Mouse (Mus musculus) adrenal gland, adult (tissue): ENCODE measurements around the gene Styx.

ENCODE experiments used
- DNase-seq, 2 experiments: peaks; one replicate each; pipeline ENCODE4 v3.0.0; 2022 to 2023; ENCODE audit warnings: low spot score in 1 of 2; ENCODE audit not compliant: inconsistent age in 2 of 2

Styx gene

DNA sequence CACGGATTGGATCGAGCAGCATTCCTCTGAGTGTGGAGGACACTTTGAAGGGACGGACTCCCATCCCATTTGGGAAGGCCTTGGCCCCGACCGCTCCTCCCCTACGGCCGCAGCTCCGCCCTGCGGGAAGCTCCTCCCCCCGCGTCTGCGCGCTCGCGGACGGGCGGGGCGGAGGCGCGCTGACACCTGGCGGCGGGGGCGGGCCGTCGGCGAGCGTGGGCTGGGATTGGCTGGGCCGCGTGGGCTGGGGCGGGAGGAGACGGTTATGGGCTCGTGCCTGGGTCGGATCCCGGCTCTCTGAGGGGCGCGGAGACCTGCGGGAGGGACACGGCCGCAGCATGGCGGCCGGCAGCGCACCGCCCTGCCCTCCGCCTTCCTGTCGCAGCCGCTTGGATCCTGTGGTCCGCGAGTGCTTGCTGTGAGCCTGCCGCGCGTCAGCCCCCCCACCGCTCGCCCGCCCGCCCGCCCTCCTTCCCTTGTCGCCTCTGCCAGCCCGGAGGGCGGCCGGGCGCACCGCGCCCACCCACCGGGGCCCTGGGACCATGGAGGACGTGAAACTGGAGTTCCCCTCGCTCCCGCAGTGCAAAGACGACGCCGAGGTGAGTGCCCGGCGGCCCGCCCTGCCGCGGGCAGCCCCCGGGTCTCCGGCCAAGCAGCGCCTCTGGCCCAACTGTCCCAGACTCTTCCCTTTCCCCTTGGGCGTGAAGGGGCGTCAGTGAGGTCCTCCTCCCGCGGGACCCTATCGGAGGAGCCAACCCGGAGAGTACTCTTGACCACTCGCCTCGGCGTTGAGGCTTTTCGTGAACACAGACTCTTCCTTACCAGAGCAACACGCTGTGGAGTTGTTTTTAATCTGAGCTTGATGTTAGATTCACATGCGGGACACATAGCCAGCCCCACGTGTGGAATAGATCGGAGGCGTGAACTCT lies at the start of gene Styx:
TSS of gene Styx (plus strand) at position 163 of the 929 bp plus-strand sequence.
- peak; percentile 98 to 99 for DNase-seq

DNA sequence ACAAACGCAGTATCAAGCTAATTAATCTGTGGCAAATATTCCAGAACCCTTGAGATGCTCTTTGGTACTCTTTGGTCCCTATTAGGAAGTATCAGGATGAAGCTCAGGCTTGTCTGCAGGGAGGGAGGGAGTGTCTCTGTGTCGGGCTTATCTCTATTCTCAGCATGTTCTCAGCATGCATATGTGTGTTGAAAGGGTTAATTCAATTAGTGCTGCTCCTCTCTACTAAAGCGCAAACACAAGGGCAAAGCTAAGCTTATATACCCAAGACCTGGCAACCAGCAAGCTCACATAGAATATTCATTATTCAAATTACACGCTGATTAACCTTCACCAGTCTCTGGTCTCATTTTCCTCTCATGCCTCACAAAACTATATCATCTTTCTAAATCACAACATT lies 47.0 kb upstream of the Styx start:
- no peak for DNase-seq

DNA sequence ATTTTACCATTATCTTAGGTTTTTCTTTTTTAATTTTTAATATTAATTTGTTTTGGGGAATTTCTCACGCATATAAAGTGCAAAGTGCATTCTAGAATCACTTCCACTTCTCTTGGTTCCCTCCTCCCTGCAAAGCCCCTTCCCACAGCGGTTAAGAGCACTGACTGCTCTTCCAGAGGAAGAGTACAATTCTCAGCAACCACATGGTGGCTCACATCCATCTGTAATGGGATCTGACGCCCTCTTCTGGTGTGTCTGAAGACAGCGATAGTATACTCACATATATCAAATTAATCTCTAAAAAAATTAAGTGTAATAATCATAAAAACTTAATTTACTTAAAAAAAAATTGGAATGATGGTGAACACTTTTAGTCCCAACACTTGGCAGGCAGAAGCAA lies 46.5 kb upstream of the Styx start:
- no peak for DNase-seq

DNA sequence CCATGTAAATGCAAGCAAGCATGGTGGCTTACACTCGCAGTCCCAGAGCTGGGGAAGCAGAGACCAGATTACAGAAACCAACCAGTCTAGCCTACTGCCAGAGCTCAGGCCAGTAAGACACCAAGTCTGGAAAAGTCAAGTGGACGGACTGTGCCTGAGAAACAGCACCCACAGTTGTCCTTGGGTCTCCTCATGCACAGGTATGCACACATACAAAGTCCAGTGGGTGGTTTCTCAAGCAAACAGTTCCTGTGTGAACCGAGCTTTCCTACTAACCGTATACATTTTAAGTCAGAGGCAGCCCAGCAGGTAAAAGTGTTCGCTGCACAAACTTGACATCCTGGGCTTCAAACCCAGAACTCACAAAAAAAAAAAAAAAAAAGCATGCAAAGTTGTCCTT lies 45.0 kb upstream of the Styx start:
- DNase-seq, result peak in 1 of 2 experiments; percentile 16

DNA sequence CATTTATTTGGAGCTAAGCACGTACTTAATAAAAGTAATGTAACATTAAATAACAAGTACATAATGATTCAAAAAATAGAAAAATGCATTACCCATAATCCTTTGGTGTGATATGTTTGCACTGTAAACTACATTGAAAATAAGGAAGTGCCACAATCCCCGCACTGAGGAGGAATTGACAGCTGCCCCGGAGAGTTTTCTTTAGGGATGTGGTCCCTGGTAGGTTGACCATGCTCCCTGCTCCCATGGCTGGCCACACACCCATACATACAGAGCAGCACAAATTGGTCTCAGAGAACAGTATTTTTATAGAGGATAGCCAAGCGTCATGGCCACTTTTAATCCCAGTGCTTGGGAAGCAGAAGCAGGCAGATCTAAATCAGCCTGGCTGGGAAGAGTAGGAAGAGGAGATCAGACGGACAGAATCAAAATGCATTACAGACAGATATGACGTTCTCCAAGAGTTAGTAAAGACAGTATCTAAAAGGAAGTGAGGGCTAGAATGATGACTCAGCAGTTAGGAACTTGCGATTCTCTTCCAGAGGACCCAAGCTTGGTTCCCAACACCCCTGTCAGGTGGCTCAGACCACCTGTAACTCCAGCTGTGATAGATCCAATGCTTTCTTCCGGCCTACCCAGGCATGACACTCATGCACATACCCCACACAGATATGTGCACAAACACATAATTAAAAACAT lies 43.1 kb upstream of the Styx start:
- peak in 1 of 2 experiments; percentile 20 for DNase-seq

DNA sequence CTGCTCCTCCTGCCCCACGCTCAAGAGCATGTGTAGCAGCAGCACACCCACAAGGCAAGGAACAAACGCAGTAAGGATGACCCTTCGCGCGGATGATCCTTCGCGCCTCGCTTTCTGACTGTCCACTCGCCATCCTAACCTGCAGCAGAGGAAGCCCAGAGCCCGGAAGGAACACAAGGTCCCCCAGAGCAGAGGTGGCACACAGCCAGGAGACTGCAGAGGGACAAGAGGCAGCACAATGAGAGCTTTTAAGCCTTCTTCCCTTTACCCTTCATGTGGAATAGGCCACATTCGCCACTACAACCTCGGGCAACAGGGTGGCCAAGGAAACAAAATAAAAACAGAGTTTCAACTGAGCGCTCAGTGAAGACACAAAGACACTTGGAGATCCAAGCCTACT lies 41.2 kb upstream of the Styx start:
- peak; percentile 54 to 71 for DNase-seq

DNA sequence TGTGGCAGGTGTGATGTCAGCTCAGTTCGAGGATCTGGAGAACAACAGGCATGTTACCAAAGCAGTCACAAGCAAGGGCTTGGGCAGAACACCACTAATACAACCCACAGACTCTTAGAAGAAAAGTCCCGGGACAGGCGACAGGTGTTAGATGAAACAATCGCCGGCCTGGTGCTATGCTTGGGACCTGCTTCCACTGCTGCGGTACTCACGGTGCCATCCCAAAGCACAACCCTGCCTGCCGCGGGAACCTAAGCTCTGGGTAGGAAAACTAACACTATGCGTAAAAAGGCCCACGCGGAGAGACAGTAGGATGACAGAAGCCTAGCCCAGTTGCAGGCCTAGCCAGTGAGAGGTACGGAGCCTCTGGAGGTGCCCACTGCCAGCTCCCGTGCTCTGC lies 40.8 kb upstream of the Styx start:
- DNase-seq, result peak in 1 of 2 experiments; percentile 14

DNA sequence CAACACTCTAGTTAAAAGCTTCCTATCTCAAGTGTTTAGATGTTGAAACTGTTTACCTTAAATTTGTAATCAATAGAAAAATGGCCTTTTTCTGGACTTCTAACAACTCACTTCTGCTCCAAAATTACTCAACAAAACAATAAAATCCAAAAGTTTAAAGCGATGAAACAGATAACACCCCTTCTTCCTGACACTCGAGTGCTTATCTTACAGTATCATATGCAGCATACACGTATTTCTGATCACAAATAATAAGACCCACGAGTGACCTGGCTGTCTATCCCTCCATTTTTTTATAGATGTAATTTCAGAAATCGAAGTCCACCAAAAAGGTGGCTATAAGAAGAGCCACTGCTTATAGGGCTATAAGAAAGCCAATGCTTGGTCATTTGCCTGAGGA lies 34.0 kb upstream of the Styx start:
- DNase-seq, result no peak

DNA sequence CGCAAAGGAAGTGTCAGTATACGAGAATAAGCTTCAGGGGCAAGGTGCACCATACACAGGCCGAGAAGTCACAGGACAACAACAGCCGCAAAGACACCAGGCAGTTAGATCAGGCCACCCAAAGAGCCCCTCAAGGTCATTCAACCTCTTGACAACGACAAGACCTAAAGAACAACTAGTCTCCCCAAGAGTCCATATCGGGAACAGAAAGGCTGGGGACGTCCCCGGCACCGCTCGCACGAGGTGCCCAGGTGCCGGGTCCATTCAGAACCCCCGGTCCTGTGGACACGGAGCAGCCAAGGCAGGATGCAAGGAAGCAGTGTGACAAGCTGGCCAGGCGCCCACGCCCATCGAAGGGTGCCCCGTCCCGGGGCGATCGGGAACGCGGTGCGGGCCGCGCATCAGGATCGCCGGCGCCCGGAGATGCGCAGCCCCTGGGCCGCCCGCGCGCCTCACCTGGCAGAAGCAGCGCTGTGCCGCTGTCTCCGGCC lies 32.9 kb upstream of the Styx start:
- DNase-seq, result no peak

DNA sequence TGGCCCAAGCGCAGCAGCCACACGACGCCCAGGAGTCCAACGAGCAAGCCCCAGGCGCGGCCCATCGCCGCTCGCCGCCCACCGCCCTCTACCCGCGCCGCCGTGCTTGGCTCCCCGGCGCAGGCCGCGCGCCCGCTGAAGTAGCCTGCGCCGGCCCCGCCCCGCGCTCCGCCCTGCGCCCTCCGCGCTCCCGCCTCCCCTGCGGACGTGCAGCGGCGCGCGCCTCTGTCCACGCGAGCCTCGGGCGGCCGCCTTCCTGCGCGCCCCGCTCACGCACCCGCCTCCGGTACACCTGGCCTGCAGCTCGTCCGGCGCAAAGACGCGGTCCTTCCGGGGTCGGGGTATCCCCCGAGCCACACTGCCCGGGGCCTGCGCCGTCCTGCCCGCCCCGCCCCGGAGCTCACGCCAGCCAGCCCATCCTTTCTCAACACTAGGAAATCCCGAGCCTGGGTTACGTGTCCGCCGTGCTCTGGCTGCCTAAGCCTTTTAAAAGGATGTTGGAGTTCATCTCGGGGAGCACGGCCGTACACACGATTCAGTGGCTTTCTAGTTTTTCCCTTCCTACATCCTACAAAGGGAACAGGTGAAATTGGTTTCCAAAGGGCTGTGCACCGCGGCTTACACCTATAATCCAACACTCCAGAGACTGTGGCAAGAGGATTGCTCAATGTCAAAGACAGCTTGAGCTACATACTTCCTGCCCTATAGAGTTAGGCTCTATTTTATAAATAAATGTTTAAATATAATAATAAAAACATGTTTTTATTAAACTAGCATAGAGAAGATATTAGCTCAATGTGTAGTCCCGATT lies 32.3 kb upstream of the Styx start, which contains the start of gene Ero1l:
TSS of gene Ero1l (minus strand) at position 346 of the 811 bp plus-strand sequence.
- peak; percentile 90 to 96 for DNase-seq

DNA sequence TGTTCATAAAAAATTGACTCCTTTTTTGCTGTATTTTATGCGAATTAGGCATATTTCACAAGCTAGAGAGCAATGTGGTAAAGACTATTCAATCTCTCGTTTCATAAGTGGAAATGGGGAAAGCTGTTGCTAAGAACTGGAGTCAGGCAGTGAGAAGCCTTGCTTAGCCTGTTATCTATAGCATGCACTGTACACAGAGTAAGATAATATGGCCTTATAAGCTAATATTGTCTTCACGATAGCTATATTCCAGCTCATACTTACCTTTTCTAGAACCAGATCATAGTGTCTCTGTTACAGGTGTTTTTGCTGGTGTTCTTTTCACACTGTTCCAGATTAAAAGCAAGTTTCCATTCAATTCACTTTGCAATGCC lies 31.7 kb upstream of the Styx start:
- no peak for DNase-seq

DNA sequence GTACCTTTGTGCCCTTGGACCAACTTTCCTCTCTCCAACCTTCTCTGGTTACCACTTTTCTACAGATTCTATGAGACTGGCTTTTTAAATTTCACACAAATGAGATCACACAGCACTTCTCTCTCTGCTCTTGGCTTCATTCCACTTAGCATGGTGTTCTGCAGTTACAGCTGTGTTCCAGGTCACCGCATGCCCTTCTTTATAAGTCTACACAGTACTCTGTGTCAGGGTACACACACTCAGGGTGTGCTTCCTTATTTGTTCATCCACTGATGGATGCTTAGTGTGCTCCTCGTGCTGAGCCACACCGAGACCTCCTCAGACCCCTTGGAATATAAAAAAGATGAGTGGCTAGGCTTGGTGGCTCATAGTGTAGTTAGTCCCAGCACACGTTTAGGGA lies 30.8 kb upstream of the Styx start:
- no peak for DNase-seq

DNA sequence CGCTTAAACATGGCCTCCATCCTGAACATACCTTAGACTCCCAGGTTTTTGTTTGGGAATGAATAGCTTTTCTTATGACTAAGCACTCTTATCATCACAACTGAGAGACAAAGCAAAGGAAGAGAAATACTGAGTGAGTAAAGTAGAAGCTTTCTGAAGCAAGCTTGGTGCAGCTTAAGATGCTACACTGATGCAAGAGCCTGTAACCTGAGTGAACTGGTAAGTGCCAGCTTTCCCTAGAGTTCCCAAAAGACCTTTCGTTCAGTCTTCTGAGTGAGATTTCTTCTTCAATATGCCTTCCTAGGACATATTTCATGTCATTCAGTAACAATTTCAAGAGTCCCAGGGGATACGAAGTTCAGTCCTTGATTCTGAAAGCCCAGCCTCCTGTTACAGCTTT lies 29.8 kb upstream of the Styx start:
- no peak for DNase-seq

DNA sequence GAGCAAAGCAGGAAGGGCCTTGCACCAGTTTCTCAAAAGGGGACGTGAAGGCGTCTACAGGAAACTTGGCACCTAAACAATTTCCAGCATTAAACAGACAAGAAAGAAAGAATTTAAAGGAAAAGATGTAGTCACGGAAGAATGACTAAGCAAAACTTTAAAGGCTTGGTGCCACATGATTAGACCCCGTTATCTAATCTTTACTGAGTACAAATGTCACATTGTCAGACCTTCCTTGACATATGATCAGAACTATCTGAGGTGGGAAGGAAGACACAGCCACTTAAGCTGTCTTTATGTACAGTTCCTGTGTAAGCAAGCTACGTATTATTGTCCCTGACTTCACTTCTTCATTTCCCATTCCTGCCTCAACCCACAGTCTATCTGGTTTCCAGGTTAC lies 29.3 kb upstream of the Styx start:
- peak in 1 of 2 experiments; percentile 42 for DNase-seq

DNA sequence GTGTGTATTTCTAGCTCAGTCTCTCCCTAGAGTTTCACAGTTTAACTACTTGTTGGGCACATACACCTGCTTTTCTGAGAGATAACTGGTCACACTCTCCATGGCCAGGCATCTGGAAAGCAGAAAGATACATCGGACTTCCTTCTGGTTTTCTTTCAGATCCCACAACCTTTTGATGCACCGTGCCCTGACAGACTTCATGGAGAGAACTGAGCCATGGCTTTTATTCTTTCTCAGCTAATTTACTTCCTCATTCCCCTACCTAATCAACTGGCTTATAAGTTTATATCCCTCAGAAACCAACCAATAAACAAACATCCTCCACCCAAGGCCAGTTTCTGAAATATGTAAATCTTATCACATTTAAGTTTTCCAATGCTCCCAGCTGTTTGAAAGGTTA lies 28.4 kb upstream of the Styx start:
- no peak for DNase-seq

DNA sequence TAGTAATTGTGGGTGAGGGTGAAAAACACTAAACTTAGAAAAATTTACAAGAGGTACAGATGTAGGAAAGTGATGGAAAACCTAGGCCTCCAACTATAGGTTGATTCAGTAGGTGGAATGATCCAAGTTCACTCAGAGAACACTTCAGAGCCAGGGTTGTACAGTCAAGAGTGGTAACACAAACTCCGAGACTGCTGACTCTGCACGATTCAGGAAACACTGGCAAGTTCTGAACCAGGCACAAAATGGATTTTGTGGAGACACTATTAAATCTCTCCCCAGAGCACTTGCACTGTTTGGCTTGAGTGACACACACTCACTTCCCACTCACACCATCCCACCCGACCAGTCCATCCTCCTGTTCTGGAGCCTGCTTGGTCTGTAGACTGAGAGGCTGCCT lies 27.6 kb upstream of the Styx start:
- no peak for DNase-seq

DNA sequence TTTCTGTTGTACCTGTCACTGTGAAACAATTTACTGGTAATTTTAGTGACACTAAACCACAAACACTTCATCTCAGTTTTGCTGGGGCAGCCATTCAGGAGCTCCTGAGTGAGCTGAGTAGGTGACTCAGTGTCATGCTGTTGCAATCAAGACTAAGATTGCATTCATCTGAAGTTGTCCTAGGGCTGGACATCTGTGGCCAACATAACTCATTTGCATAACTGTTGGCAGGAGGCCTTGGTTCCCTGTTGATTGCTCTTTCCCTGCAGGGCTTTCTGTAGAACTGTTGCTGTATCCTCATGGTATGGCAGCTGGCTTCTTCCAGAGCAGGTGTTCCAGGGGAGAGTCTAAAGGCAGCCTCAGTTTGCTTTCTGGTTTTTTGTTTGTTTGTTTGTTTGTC lies 25.4 kb upstream of the Styx start:
- DNase-seq, result peak; percentile 27 to 86

DNA sequence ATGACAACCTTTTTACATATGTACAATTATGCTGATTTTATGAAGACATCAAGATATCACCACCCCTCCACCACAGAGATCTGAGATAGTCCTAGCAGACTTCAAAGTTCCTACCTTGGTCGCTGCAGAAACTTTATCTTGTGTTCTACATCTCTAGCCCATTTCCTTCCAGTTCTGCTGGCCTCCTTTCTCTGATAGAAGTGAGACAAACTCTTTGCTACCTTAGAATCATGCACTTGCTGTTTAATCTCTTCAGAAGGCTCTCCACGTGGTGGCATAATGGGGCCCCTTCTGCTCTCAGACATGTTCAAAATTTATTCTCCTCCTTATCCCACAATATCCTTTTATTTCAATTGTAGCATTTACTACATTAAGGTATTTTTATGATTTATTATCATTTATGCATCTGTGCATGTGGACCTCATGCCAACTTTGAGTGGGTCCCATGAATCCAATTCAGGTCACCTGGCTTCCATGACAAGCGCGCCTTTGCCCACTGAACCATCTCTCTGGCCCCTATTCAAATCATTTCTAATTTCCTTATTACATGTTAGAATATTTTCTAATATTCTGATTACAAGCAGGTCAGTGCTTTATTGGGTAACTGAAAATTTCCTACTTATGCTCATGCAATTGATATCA lies 22.7 kb upstream of the Styx start:
- DNase-seq, result no peak

DNA sequence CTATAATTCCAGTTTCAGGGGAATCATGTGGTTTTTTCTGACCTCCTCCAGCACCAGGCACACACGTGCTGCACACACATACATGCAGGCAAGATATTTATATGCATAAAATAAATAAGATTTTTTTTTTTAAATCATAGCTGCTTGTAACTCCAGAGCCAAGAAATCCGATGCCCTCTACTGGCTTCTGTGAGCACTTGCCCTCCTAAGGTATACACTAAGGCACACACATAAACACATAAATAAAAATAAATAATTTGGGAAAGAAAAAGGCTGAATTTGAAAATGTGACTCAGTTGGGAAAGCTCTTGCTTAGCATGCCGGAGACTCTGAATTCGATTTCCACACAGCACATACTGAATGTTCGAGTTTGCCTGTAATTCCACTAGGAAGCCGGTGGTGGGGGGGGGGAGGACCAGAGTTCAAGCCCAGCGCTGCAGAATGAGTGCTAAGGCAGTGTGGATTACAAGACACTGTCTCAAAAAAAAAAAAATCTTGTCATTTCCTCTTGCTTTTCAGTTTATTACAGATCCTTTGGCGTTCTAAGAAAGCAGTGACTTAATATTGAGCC lies 21.8 kb upstream of the Styx start:
- DNase-seq, result no peak

DNA sequence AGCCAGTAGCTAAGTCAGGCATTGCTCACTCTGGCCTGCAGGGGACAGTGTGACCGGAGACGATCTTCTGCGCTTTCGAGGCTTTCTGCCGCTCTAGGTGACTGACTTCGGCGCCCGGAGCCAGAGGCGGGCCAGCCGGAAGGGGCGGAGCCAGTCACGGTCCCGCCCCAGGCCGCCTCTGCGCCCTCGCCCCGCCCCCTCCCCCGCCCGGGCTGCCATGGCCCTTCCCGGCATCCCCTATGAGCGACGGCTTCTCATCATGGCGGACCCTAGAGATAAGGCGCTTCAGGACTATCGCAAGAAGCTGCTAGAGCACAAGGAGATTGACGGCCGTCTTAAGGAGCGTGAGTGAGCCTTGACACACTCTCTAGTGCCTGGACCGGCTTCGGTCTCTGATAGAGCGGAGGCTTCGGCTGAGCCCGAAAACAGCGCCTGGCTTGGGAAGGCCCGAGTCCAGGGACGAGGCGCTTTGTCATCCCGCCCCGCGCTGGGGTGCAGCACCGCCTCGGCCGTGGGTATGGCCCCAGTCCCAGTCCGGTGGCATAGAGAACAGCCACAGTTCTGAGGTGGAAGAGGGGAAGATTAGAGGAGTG lies 21.2 kb upstream of the Styx start, which contains the start of gene Psmc6:
TSS of gene Psmc6 (plus strand) at position 200 of the 593 bp plus-strand sequence.
- peak; percentile 93 to 97 for DNase-seq
